Mouse (Mus musculus) monocyte, adult 2 months (primary cell): Measurements from ENCODE around the gene Pou6f1.

Experiments used
- DNase-seq, 2 experiments: peaks; one replicate each; pipeline ENCODE4 v3.0.0; 2022; ENCODE audit warnings: low spot score in 2 of 2, low read depth in 1 of 2

The Pou6f1 gene

GRCm38 (mm10) chr15:100599276-100600046, at the start of gene Pou6f1:
Pou6f1 (minus strand) TSS chr15:100599984.
- no peak for DNase-seq

- no peak for DNase-seq
These were observed 46.4 kb upstream of the Pou6f1 start for GRCm38 (mm10) chr15:100646161-100646560.

GRCm38 (mm10) chr15:100642451-100642850, 42.7 kb upstream of the Pou6f1 start:
- no peak for DNase-seq

GRCm38 (mm10) chr15:100641226-100641810, 41.5 kb upstream of the Pou6f1 start:
- no peak for DNase-seq

- no peak for DNase-seq
These were observed 40.4 kb upstream of the Pou6f1 start for GRCm38 (mm10) chr15:100639972-100640750.

GRCm38 (mm10) chr15:100637661-100638060, 37.9 kb upstream of the Pou6f1 start:
- peak in 1 of 2 experiments; percentile 19 for DNase-seq

GRCm38 (mm10) chr15:100636700-100637501, 37.1 kb upstream of the Pou6f1 start, which contains the start of gene Smagp:
Smagp (minus strand) TSS chr15:100636940.
- DNase-seq: no peak

- DNase-seq: no peak
These were observed 36.3 kb upstream of the Pou6f1 start for GRCm38 (mm10) chr15:100635851-100636645.

GRCm38 (mm10) chr15:100635239-100635638, 35.5 kb upstream of the Pou6f1 start:
- no peak for DNase-seq

- DNase-seq: no peak
These were observed 33.6 kb upstream of the Pou6f1 start for GRCm38 (mm10) chr15:100633341-100633740.

- DNase-seq: no peak
These were observed 32.5 kb upstream of the Pou6f1 start for GRCm38 (mm10) chr15:100632323-100632722.

- DNase-seq: no peak
These were observed 31.8 kb upstream of the Pou6f1 start for GRCm38 (mm10) chr15:100631454-100632170.

GRCm38 (mm10) chr15:100630126-100630525, 30.3 kb upstream of the Pou6f1 start:
- DNase-seq: no peak

GRCm38 (mm10) chr15:100628797-100629196, 29.0 kb upstream of the Pou6f1 start:
- no peak for DNase-seq

GRCm38 (mm10) chr15:100627774-100628370, 28.1 kb upstream of the Pou6f1 start:
- DNase-seq: no peak

- DNase-seq: no peak
These were observed 27.5 kb upstream of the Pou6f1 start for GRCm38 (mm10) chr15:100627287-100627686.

GRCm38 (mm10) chr15:100624435-100624834, 24.7 kb upstream of the Pou6f1 start:
- no peak for DNase-seq

GRCm38 (mm10) chr15:100623754-100624153, 24.0 kb upstream of the Pou6f1 start:
- no peak for DNase-seq

- DNase-seq: peak in 1 of 2 experiments; percentile 15
These were observed 22.4 kb upstream of the Pou6f1 start for GRCm38 (mm10) chr15:100622164-100622563.
